Mouse (Mus musculus) CH12.LX (cell line): Measurements from ENCODE around the gene Milr1. TPM values are rescaled to one million over a fixed set of nuclear protein-coding genes. Genes with fewer than 3 reads are reported as not detected.

Experiments used
- DNase-seq: peaks from one replicate; pipeline ENCODE4 v3.0.0-alpha.2; 2013; ENCODE audit errors: extremely low read depth
- H3K27ac ChIP-seq: 2 replicates; pipeline ENCODE4 v1.5.1; 2012; ENCODE audit warnings: low read depth, mild to moderate bottlenecking, control low read depth, moderate library complexity; ENCODE audit not compliant: insufficient read depth
- H3K27me3 ChIP-seq: replicated peaks from 2 replicates; pipeline ENCODE3; 2012; ENCODE audit warnings: inconsistent platforms
- H3K36me3 ChIP-seq, 2 experiments: replicated peaks in 1 of 2; 2 replicates each; pipeline versions ENCODE3 to v1.6.1; 2012; ENCODE audit warnings: inconsistent platforms in 1 of 2, low read length in 1 of 2, mild to moderate bottlenecking in 1 of 2, mixed read lengths in 1 of 2, moderate library complexity in 1 of 2; ENCODE audit not compliant: control insufficient read depth in 1 of 2, insufficient read depth in 1 of 2
- H3K4me1 ChIP-seq, 2 experiments: 2 replicates each; pipeline ENCODE4 v1.6.1; 2012; ENCODE audit warnings: inconsistent platforms in 1 of 2, moderate library complexity in 1 of 2; ENCODE audit not compliant: insufficient read depth in 2 of 2, control insufficient read depth in 1 of 2
- H3K4me2 ChIP-seq: 2 replicates; pipeline ENCODE4 v1.6.1; 2012; ENCODE audit warnings: low read depth, mild to moderate bottlenecking, control low read depth; ENCODE audit not compliant: poor library complexity, insufficient read depth, severe bottlenecking
- H3K4me3 ChIP-seq, 3 experiments: fragments of 150-350 bp in 1 of 3; sonication (generic) in 1 of 3; replicated peaks in 1 of 3; 2 replicates each; pipeline versions ENCODE3 to v1.5.1; 2011 to 2012; ENCODE audit warnings: low read depth in 2 of 3, low read length in 2 of 3, mild to moderate bottlenecking in 2 of 3, moderate library complexity in 2 of 3, control low read depth in 1 of 3, improper control_type of control experiment in 1 of 3, inconsistent platforms in 1 of 3, mixed read lengths in 1 of 3; ENCODE audit not compliant: poor library complexity in 1 of 3
- H3K79me2 ChIP-seq: replicated peaks from 2 replicates; pipeline ENCODE4 v1.6.1; 2012; ENCODE audit warnings: mild to moderate bottlenecking, moderate library complexity; ENCODE audit not compliant: control insufficient read depth, poor library complexity, insufficient read depth, severe bottlenecking; ENCODE audit errors: extremely low read depth
- H3K9ac ChIP-seq: 2 replicates; pipeline ENCODE4 v1.6.1; 2012; ENCODE audit warnings: low read depth, mild to moderate bottlenecking, control low read depth, moderate library complexity; ENCODE audit not compliant: insufficient read depth
- H3K9me3 ChIP-seq: replicated peaks from 2 replicates; pipeline ENCODE3; 2012; ENCODE audit warnings: low read length, inconsistent platforms, mixed read lengths
- CHD2 ChIP-seq: IDR thresholded peaks from 2 replicates; pipeline ENCODE4 v1.6.1; 2011; ENCODE audit warnings: low read length, improper control_type of control experiment
- E2F4 ChIP-seq: IDR thresholded peaks from 2 replicates; pipeline ENCODE4 v1.6.1; 2011; ENCODE audit warnings: low read depth, low read length, improper control_type of control experiment; ENCODE audit not compliant: insufficient replicate concordance
- ELF1 ChIP-seq: IDR thresholded peaks from 2 replicates; pipeline ENCODE4 v1.6.1; 2014; ENCODE audit warnings: low read depth, mild to moderate bottlenecking, inconsistent platforms, low read length, improper control_type of control experiment
- EP300 ChIP-seq: IDR thresholded peaks from 2 replicates; pipeline ENCODE4 v1.6.1; 2011; ENCODE audit warnings: low read length, improper control_type of control experiment
- GABPA ChIP-seq: IDR thresholded peaks from 2 replicates; pipeline ENCODE4 v1.6.1; 2012; ENCODE audit warnings: low read depth, low read length, improper control_type of control experiment, inconsistent platforms; ENCODE audit not compliant: insufficient replicate concordance
- HCFC1 ChIP-seq: IDR thresholded peaks from 2 replicates; pipeline ENCODE4 v1.6.1; 2012; ENCODE audit warnings: low read depth, mild to moderate bottlenecking, inconsistent platforms, low read length, improper control_type of control experiment
- JUN ChIP-seq: IDR thresholded peaks from 2 replicates; pipeline ENCODE4 v1.6.1; 2011; ENCODE audit warnings: low read depth, mild to moderate bottlenecking, low read length, improper control_type of control experiment, moderate library complexity; ENCODE audit not compliant: insufficient read depth
- MAX ChIP-seq: IDR thresholded peaks from 2 replicates; pipeline ENCODE4 v1.6.1; 2011; ENCODE audit warnings: low read length, improper control_type of control experiment
- MAZ ChIP-seq: IDR thresholded peaks from 2 replicates; pipeline ENCODE4 v1.6.1; 2012; ENCODE audit warnings: low read depth, mild to moderate bottlenecking, inconsistent platforms, low read length, improper control_type of control experiment, moderate library complexity
- MEF2A ChIP-seq: IDR thresholded peaks from 2 replicates; pipeline ENCODE4 v1.6.1; 2014; ENCODE audit warnings: low read depth, mild to moderate bottlenecking, inconsistent platforms, low read length, improper control_type of control experiment, borderline replicate concordance
- MYC ChIP-seq: IDR thresholded peaks from 2 replicates; pipeline ENCODE4 v1.6.1; 2011; ENCODE audit warnings: low read depth, mild to moderate bottlenecking, improper control_type of control experiment, low read length
- NELFE ChIP-seq: IDR thresholded peaks from 2 replicates; pipeline ENCODE4 v1.6.1; 2011; ENCODE audit warnings: low read depth, low read length, improper control_type of control experiment
- NRF1 ChIP-seq: IDR thresholded peaks from 2 replicates; pipeline ENCODE4 v1.6.1; 2014; ENCODE audit warnings: low read depth, mild to moderate bottlenecking, inconsistent platforms, low read length, improper control_type of control experiment, moderate library complexity
- PAX5 ChIP-seq: IDR thresholded peaks from 2 replicates; pipeline ENCODE4 v1.6.1; 2012; ENCODE audit warnings: low read length, inconsistent platforms, mixed read lengths
- POLR2A ChIP-seq: IDR thresholded peaks from 2 replicates; pipeline ENCODE4 v1.6.1; 2011; ENCODE audit warnings: low read depth, mild to moderate bottlenecking, improper control_type of control experiment, low read length
- POLR2AphosphoS2 ChIP-seq: IDR thresholded peaks from 2 replicates; pipeline ENCODE4 v1.6.1; 2011; ENCODE audit warnings: low read depth, low read length, improper control_type of control experiment
- RAD21 ChIP-seq: IDR thresholded peaks from 2 replicates; pipeline ENCODE4 v1.6.1; 2011; ENCODE audit warnings: low read depth, mild to moderate bottlenecking, low read length, improper control_type of control experiment, moderate library complexity
- TCF12 ChIP-seq: IDR thresholded peaks from 2 replicates; pipeline ENCODE4 v1.6.1; 2014; ENCODE audit warnings: low read depth, mild to moderate bottlenecking, inconsistent platforms, low read length, improper control_type of control experiment
- UBTF ChIP-seq: IDR thresholded peaks from 2 replicates; pipeline ENCODE4 v1.6.1; 2012; ENCODE audit warnings: low read depth, mild to moderate bottlenecking, inconsistent platforms, low read length, improper control_type of control experiment, moderate library complexity
- ZC3H11A ChIP-seq: IDR thresholded peaks from 2 replicates; pipeline ENCODE4 v1.6.1; 2012; ENCODE audit warnings: low read depth, mild to moderate bottlenecking, inconsistent platforms, low read length, improper control_type of control experiment
- ZKSCAN1 ChIP-seq: IDR thresholded peaks from 2 replicates; pipeline ENCODE4 v1.6.1; 2012; ENCODE audit warnings: low read depth, inconsistent platforms, low read length, improper control_type of control experiment, borderline replicate concordance
- ZNF384 ChIP-seq: IDR thresholded peaks from 2 replicates; pipeline ENCODE4 v1.6.1; 2012; ENCODE audit warnings: low read depth, low read length, improper control_type of control experiment, inconsistent platforms
- dilution Hi-C: fragments of 300-500 bp; cut with MboI; formaldehyde crosslinking; loops from 2 replicates; pipeline ENCODE4 v1.14.3; 2020; ENCODE audit warnings: low sequenced_read_pairs; ENCODE audit not compliant: extremely low pct_unique_long_range_greater_than_20kb, extremely low pct_ligation_motif_present
- in situ Hi-C: fragments of 300-500 bp; cut with MboI; formaldehyde crosslinking; loops from 3 replicates; pipeline ENCODE4 v1.14.3; 2019; ENCODE audit warnings: low sequenced_read_pairs, low pct_ligation_motif_present, low pct_unique_long_range_greater_than_20kb, mixed read lengths
- polyA plus RNA-seq: library from polyadenylated mRNA; unstranded; fragments of >175 nt; gene quantifications from 2 replicates; pipeline ENCODE4 v1.2.1, GENCODE M21; 2012; ENCODE audit warnings: low read depth; ENCODE audit not compliant: insufficient read length
- total RNA-seq, 2 experiments: library from RNA; depleted of rRNA; stranded (reverse); fragments of 300-350 nt in 1 of 2; fragments of >200 nt in 1 of 2; gene quantifications; 2 replicates each; pipeline ENCODE4 v1.2.3; 2012 to 2014

Gene Milr1
- total and polyA plus RNA-seq, 3 experiments = 22.0 to 41.2 (median 35.4) TPM

- no peak for TF ChIP-seq NRF1
- TF ChIP-seq ZKSCAN1 = no peak
- peak; percentile 82 for TF ChIP-seq MAZ
- TF ChIP-seq ZC3H11A = no peak
- TF ChIP-seq CHD2 = peak; percentile 83
- TF ChIP-seq JUN = no peak
- TF ChIP-seq HCFC1 = no peak
- peak; percentile 42; the same call in 1 of the 2 replicates for TF ChIP-seq UBTF
- 0 out of 2 replicates have a peak, but pooled peaks have one; percentile 12 for TF ChIP-seq NELFE
- TF ChIP-seq ELF1 = no peak; the same call in none of the 2 replicates
- peak; percentile 70; the same call in 1 of the 2 replicates for TF ChIP-seq MAX
- TF ChIP-seq ZNF384 = no peak
- no peak; the same call in none of the 2 replicates for TF ChIP-seq POLR2AphosphoS2
- TF ChIP-seq EP300 = peak; percentile 86
- peak; percentile 93 for TF ChIP-seq TCF12
These were observed 11.2 kb downstream of the Milr1 start (continued) for GRCm38 (mm10) chr11:106762139-106762799.

- H3K79me2 ChIP-seq = no peaks in the 10 kb centered on the region
- peaks cover 39 to 78% of the 10 kb centered on the region in 2 experiments for H3K4me1 ChIP-seq
- H3K4me3 ChIP-seq = peak overlapping the region in 1 of 3 experiments; percentile 10
- TF ChIP-seq UBTF (peak; percentile 13; the same call in 1 of the 2 replicates), MAX (no peak), RAD21 (no peak), POLR2A (0 out of 2 replicates have a peak, but pooled peaks have one; percentile 15), HCFC1 (0 out of 2 replicates have a peak, but pooled peaks have one; percentile 3), GABPA (no peak), MEF2A (no peak), MYC (no peak), E2F4 (no peak), NELFE (no peak), PAX5 (no peak)
- in situ Hi-C loops (loop anchor here (25.0 kb wide), 1 partner anchor 450 kb away; the partner anchor contains the start of genes Cd79b and Gh), dilution Hi-C loops (no loop called here)
- H3K9me3 ChIP-seq = peaks cover 4% of the 10 kb centered on the region
- no peak for DNase-seq
- H3K9ac ChIP-seq = peak overlapping the region; percentile 47
- peaks cover 26 to 50% of the 10 kb centered on the region in 2 experiments for H3K36me3 ChIP-seq
- H3K4me2 ChIP-seq = peak overlapping the region; percentile 58
- peak overlapping the region; percentile 97 for H3K27ac ChIP-seq
- H3K27me3 ChIP-seq = no peaks in the 10 kb centered on the region
These were observed 11.8 kb downstream of the Milr1 start for GRCm38 (mm10) chr11:106762800-106763185.
